Mouse (Mus musculus) neural tube, embryonic 12.5 days (tissue): Measurements from ENCODE around the gene Fam187a. TPM values are rescaled to one million over a fixed set of nuclear protein-coding genes. Genes with fewer than 3 reads are reported as not detected.

ENCODE experiments used
- ATAC-seq: fragments of 200-750 bp; cut with Nextera tagmentation; 2 replicates; pipeline ENCODE4 v1.8.0; 2017; ENCODE audit warnings: low read depth, mild to moderate bottlenecking, moderate TSS enrichment, moderate library complexity; ENCODE audit not compliant: low FRiP score
- H3K27ac ChIP-seq: fragments of 300-500 bp; sonication (generic); 2 replicates; pipeline ENCODE4 v1.5.1; 2016
- H3K27me3 ChIP-seq: fragments of 300-500 bp; sonication (generic); replicated peaks from 2 replicates; pipeline ENCODE4 v1.6.1; 2016; ENCODE audit warnings: mild to moderate bottlenecking
- H3K36me3 ChIP-seq: fragments of 300-500 bp; sonication (generic); 2 replicates; pipeline ENCODE4 v1.6.1; 2016; ENCODE audit warnings: mild to moderate bottlenecking
- H3K4me1 ChIP-seq: fragments of 300-500 bp; sonication (generic); 2 replicates; pipeline ENCODE4 v1.6.1; 2016
- H3K4me2 ChIP-seq: fragments of 300-500 bp; sonication (generic); replicated peaks from 2 replicates; pipeline ENCODE4 v1.6.1; 2016; ENCODE audit warnings: mild to moderate bottlenecking
- H3K4me3 ChIP-seq: fragments of 300-500 bp; sonication (generic); 2 replicates; pipeline ENCODE4 v1.5.1; 2016
- H3K9ac ChIP-seq: fragments of 300-500 bp; sonication (generic); 2 replicates; pipeline ENCODE4 v1.6.1; 2016; ENCODE audit warnings: mild to moderate bottlenecking
- H3K9me3 ChIP-seq: fragments of 300-500 bp; sonication (generic); 2 replicates; pipeline ENCODE4 v1.6.1; 2016; ENCODE audit warnings: mild to moderate bottlenecking
- WGBS: fragments of 180-500 bp; shearing (Covaris S2); methylation state at CpG from one replicate; pipeline ENCODE4 v1.1.7; 2016; 5-methylcytosine and 5-hydroxymethylcytosine counted together
- polyA plus RNA-seq: library from polyadenylated mRNA; unstranded; fragments of >200 nt; fragmentation: Nextera tagmentation; extraction: Ambion mirVana; gene quantifications from 2 replicates; pipeline ENCODE4 v1.2.1, GENCODE M21; 2016

Gene Fam187a
- polyA plus RNA-seq, 1 experiment from 2014 or later, result not detected

- WGBS, result 29% methylated on average over 4 of the region's 4 CpGs
- no peak overlapping the region for H3K4me2 ChIP-seq
- H3K9me3 ChIP-seq, result no peaks in the 10 kb centered on the region
- no peak overlapping the region for H3K4me3 ChIP-seq
- 0 out of 2 replicates have a peak, but pooled peaks cover 12% of the 10 kb centered on the region for H3K27me3 ChIP-seq
- no peak overlapping the region for H3K9ac ChIP-seq
- no peaks in the 10 kb centered on the region for H3K36me3 ChIP-seq
- H3K27ac ChIP-seq, result no peak overlapping the region
- ATAC-seq, result no peak
- H3K4me1 ChIP-seq, result peaks cover 29% of the 10 kb centered on the region
Observed at GRCm38 (mm10) chr11:102936272-102936671, 51.3 kb downstream of the Fam187a start.

Other genes with a start within 250 kb of the Fam187a start
- gene Meioc, start 221.5 kb upstream of the Fam187a start, polyA plus RNA-seq, result 0.58 and 0.60 TPM in 2 replicates
- 43.7 and 45.9 TPM in 2 replicates for gene Ccdc43, start 187.4 kb upstream of the Fam187a start, polyA plus RNA-seq
- gene Adam11, start 123.7 kb upstream of the Fam187a start, polyA plus RNA-seq, result 33.2 and 41.6 TPM in 2 replicates
- gene Gjc1, start 65.5 kb upstream of the Fam187a start, polyA plus RNA-seq, result 83.3 and 84.9 TPM in 2 replicates
- gene Higd1b, start 49.3 kb upstream of the Fam187a start, polyA plus RNA-seq, result not detected in 2 replicates
- gene Eftud2, start 4.2 kb upstream of the Fam187a start, polyA plus RNA-seq, result 204 and 218 TPM in 2 replicates
- 1.5 and 1.8 TPM in 2 replicates for gene Ccdc103, start 4.0 kb upstream of the Fam187a start, polyA plus RNA-seq
- 0.08 and 0.11 TPM in 2 replicates for gene Gfap, start 15.7 kb downstream of the Fam187a start, polyA plus RNA-seq
- 5.9 and 8.3 TPM in 2 replicates for gene Kif18b, start 40.0 kb downstream of the Fam187a start, polyA plus RNA-seq
- 2.9 and 3.8 TPM in 2 replicates for gene C1ql1, start 61.5 kb downstream of the Fam187a start, polyA plus RNA-seq
- 44.9 and 49.7 TPM in 2 replicates for gene Nmt1, start 143.0 kb downstream of the Fam187a start, polyA plus RNA-seq
- gene Dcakd, start 143.2 kb downstream of the Fam187a start, polyA plus RNA-seq, result 150 and 170 TPM in 2 replicates
- 1.1 and 1.2 TPM in 2 replicates for gene Plcd3, start 216.5 kb downstream of the Fam187a start, polyA plus RNA-seq
- 6.6 and 10.1 TPM in 2 replicates for gene Acbd4, start 216.5 kb downstream of the Fam187a start, polyA plus RNA-seq
- 2.9 and 3.0 TPM in 2 replicates for gene Hexim1, start 231.1 kb downstream of the Fam187a start, polyA plus RNA-seq
- 9.9 and 12.2 TPM in 2 replicates for gene Hexim2, start 247.3 kb downstream of the Fam187a start, polyA plus RNA-seq